Comparison of ENCODE assay signal across 20 mouse cellular contexts in the genomic region with DNA sequence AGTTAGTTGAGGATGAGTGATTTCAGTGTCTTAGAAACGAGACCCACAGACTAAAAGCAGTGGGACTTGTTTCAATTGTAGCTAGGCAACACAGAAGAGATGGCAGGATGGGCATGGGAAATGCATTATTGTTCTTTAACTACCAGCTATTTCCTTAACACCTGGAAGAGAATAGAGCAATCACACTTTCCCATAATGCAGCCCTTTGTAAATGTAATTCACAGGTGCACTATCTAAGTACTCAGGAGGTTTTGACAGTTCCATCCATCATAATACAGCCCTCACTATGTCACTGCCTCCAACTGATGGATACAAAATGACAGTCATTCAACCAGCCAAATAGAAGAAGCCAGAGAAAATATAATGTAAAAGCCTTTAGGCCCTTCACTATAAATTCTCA.
"Had no signal": no experiment of that assay in that cellular context is flagged by ENCODE, and none has a peak within 500 bp of the region (broad histone marks: within the 10 kb centered on the region; RNA-seq: fewer than 3 reads in every experiment).

No protein-coding gene starts in this region.

- H3K27ac ChIP-seq: limb, embryonic 12.5 days; limb, embryonic 15.5 days; liver, embryonic 14.5 days; macrophage; midbrain, embryonic 13.5 days; neural tube, embryonic 13.5 days; stomach, embryonic 15.5 days had no signal

- ATAC-seq: liver, postnatal 0 days; lung, postnatal 0 days; midbrain, embryonic 13.5 days had no signal

- H3K36me3 ChIP-seq: limb, embryonic 12.5 days; limb, embryonic 15.5 days; midbrain, embryonic 13.5 days; neural tube, embryonic 13.5 days; stomach, embryonic 15.5 days had no signal

- H3K4me1 ChIP-seq: limb, embryonic 12.5 days; limb, embryonic 15.5 days; midbrain, embryonic 13.5 days; neural tube, embryonic 13.5 days; stomach, embryonic 15.5 days had no signal

- H3K9ac ChIP-seq: limb, embryonic 12.5 days; limb, embryonic 15.5 days; liver, embryonic 14.5 days; liver, postnatal 0 days; lung, embryonic 14.5 days; midbrain, embryonic 13.5 days; neural tube, embryonic 13.5 days; stomach, embryonic 15.5 days had no signal

- H3K4me2 ChIP-seq: limb, embryonic 12.5 days; limb, embryonic 15.5 days; liver, embryonic 11.5 days; lung, embryonic 14.5 days; midbrain, embryonic 13.5 days; neural tube, embryonic 13.5 days; stomach, embryonic 15.5 days had no signal

- H3K4me3 ChIP-seq: limb, embryonic 12.5 days; limb, embryonic 15.5 days; midbrain, embryonic 13.5 days; myocyte; neural tube, embryonic 13.5 days; stomach, embryonic 15.5 days had no signal

- H3K9me3 ChIP-seq: limb, embryonic 12.5 days; limb, embryonic 15.5 days; midbrain, embryonic 13.5 days; neural tube, embryonic 13.5 days; stomach, embryonic 15.5 days had no signal

- H3K27me3 ChIP-seq: limb, embryonic 12.5 days; limb, embryonic 15.5 days; midbrain, embryonic 13.5 days; neural tube, embryonic 13.5 days; stomach, embryonic 15.5 days had no signal

- DNase-seq: kidney, adult 9 months; kidney, postnatal 14 days; kidney, postnatal 4 days; left cerebral cortex, postnatal 4 days; liver, postnatal 0 days; lung, embryonic 14.5 days; right cerebral cortex, adult 18-20 months; right cerebral cortex, postnatal 14 days; spleen, adult 18-20 months; thymus, postnatal 25 days had no signal
